Comparison of ENCODE assay signal across 17 mouse cellular contexts in genomic region chr7:102676225-102676624, GRCm38 (mm10). TPM values are rescaled to one million over a fixed set of nuclear protein-coding genes. Genes with fewer than 3 reads are reported as not detected.
"Had no signal": no experiment of that assay in that cellular context is flagged by ENCODE, and none has a peak within 500 bp of the region (broad histone marks: within the 10 kb centered on the region; RNA-seq: fewer than 3 reads in every experiment).

No protein-coding gene starts in this region.

- ATAC-seq: liver, postnatal 0 days; lung, postnatal 0 days; midbrain, embryonic 13.5 days; midbrain, embryonic 15.5 days had no signal

- DNase-seq: liver, postnatal 0 days; lung, adult 2 months; lung, postnatal 14 days; lung, postnatal 36 days; retina, postnatal 1 day; right cerebral cortex, adult 18-20 months; right cerebral cortex, postnatal 25 days; right cerebral cortex, postnatal 4 days; spleen, adult 18-20 months; thymus, adult 18-20 months; thymus, postnatal 14 days; thymus, postnatal 36 days had no signal

RNA-seq across cellular contexts. Expression of gene Olfr556, which starts 11.5 kb away (rescaled TPM):
- total RNA-seq: midbrain, postnatal 0 days; monocyte, adult 5-6 weeks had no signal

RNA-seq across cellular contexts. Expression of gene Olfr555, which starts 17.6 kb away (rescaled TPM):
- total RNA-seq: midbrain, postnatal 0 days; monocyte, adult 5-6 weeks had no signal

RNA-seq across cellular contexts. Expression of gene Olfr557, which starts 19.5 kb away (rescaled TPM):
- total RNA-seq: midbrain, postnatal 0 days; monocyte, adult 5-6 weeks had no signal

RNA-seq across cellular contexts. Expression of gene Olfr558, which starts 25.8 kb away (rescaled TPM):
- total RNA-seq: monocyte, adult 5-6 weeks had no signal
